Mouse (Mus musculus) limb, embryonic 12.5 days (tissue): ENCODE measurements around the gene Susd2. TPM values are rescaled to one million over a fixed set of nuclear protein-coding genes. Genes with fewer than 3 reads are reported as not detected.

Experiments used
- ATAC-seq: fragments of 200-750 bp; cut with Nextera tagmentation; 2 replicates; pipeline ENCODE4 v1.8.0; 2017; ENCODE audit warnings: low read depth, moderate TSS enrichment; ENCODE audit not compliant: insufficient number of reproducible peaks, insufficient read depth, low FRiP score, low TSS enrichment
- H3K27ac ChIP-seq: fragments of 300-500 bp; sonication (generic); 2 replicates; pipeline ENCODE4 v1.5.1; 2016; ENCODE audit warnings: mild to moderate bottlenecking, moderate library complexity
- H3K27me3 ChIP-seq: fragments of 300-500 bp; sonication (generic); 2 replicates; pipeline ENCODE4 v1.6.1; 2016; ENCODE audit warnings: mild to moderate bottlenecking, moderate library complexity
- H3K36me3 ChIP-seq: fragments of 300-500 bp; sonication (generic); 2 replicates; pipeline ENCODE4 v1.6.1; 2016; ENCODE audit warnings: mild to moderate bottlenecking, moderate library complexity
- H3K4me1 ChIP-seq: fragments of 300-500 bp; sonication (generic); replicated peaks from 2 replicates; pipeline ENCODE4 v1.6.1; 2016
- H3K4me2 ChIP-seq: fragments of 300-500 bp; sonication (generic); 2 replicates; pipeline ENCODE4 v1.6.1; 2016; ENCODE audit warnings: mild to moderate bottlenecking, moderate library complexity
- H3K4me3 ChIP-seq: fragments of 300-500 bp; sonication (generic); replicated peaks from 2 replicates; pipeline ENCODE4 v1.5.1; 2016; ENCODE audit warnings: mild to moderate bottlenecking
- H3K9ac ChIP-seq: fragments of 300-500 bp; sonication (generic); replicated peaks from 2 replicates; pipeline ENCODE4 v1.6.1; 2016; ENCODE audit warnings: mild to moderate bottlenecking, moderate library complexity
- H3K9me3 ChIP-seq: fragments of 300-500 bp; sonication (generic); 2 replicates; pipeline ENCODE4 v1.6.1; 2016; ENCODE audit warnings: mild to moderate bottlenecking, moderate library complexity
- WGBS: fragments of 180-500 bp; shearing (Covaris S2); methylation state at CpG from one replicate; pipeline ENCODE4 v1.1.7; 2016; 5-methylcytosine and 5-hydroxymethylcytosine counted together
- polyA plus RNA-seq: library from polyadenylated mRNA; unstranded; fragments of >200 nt; fragmentation: Nextera tagmentation; extraction: Ambion mirVana; gene quantifications from 2 replicates; pipeline ENCODE4 v1.2.1, GENCODE M21; 2016

The Susd2 gene
- polyA plus RNA-seq, 1 experiment from 2014 or later = 1.5 TPM

DNA sequence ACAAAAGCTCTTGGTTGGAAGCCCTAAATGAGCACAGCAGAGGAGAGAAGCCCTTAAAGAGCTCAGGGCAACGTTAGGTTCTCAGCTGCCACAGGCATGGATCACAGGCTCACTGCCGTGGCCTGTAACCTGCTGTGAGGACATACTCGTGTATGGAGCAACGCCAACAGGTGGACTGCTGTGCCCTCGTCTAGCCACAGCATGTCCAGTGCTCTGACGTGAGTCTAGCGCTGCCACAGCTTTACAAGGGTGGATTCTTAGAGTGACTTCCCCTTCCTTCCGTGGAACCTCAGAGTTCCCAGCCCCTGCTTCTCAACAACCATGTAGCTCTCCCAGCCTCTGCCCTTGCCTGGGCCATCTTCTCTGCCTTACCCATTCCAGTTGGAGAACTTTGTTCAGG lies 31.8 kb upstream of the Susd2 start:
- 66% methylated on average over 8 of the region's 8 CpGs for WGBS
- H3K4me3 ChIP-seq = no peak overlapping the region
- H3K27ac ChIP-seq = no peak overlapping the region
- H3K36me3 ChIP-seq = peaks cover 82% of the 10 kb centered on the region
- 0 out of 2 replicates have a peak, but pooled peaks cover 3% of the 10 kb centered on the region for H3K4me1 ChIP-seq
- no peak overlapping the region for H3K9ac ChIP-seq
- H3K27me3 ChIP-seq = no peaks in the 10 kb centered on the region
- no peak for ATAC-seq
- H3K4me2 ChIP-seq = no peak overlapping the region
- H3K9me3 ChIP-seq = no peaks in the 10 kb centered on the region

DNA sequence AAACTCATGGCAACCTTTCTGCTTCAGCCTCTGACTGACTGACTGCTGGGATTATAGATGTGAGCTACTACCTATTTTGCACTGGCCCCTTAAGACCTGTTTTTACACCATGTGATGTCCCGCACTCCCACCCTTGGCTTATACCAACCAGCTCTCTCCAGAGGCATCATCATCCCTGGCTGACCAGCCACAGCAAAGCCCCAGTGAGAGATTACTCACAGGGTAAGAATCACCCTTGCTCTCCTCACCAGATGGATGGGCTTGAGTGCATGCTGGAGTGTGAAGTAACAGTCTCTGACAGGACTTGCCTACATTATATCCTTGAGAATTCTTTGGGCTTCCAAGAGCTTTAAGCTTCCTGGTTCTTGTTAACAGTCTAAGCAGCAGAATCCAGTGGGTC lies 26.1 kb upstream of the Susd2 start:
- Histone ChIP-seq H3K27ac (no peak overlapping the region), H3K4me3 (no peak overlapping the region), H3K9ac (no peak overlapping the region), H3K9me3 (no peaks in the 10 kb centered on the region), H3K4me1 (peaks cover 15% of the 10 kb centered on the region), H3K27me3 (peaks cover 24% of the 10 kb centered on the region), H3K4me2 (no peak overlapping the region), H3K36me3 (peaks cover 45% of the 10 kb centered on the region)
- 94% methylated on average over 1 of the region's 1 CpGs for WGBS
- ATAC-seq = no peak

DNA sequence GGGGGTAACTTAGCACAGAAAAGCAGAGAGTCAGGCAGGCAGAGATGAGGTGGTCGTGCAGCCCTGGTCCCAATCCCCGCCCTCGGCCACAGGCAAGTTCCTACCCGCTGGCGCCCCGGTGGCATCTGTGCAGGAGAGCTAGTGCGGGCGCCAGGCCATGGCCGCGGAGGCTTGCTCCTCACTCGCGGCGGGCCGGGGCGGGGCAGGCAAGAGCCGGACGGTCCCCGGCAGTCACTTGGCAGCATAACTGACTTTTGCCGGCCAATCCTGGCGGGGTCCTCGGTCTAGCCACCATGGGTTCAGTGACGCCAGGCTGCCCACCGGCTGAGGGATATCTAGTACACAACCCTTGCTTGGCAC lies 24.1 kb upstream of the Susd2 start:
- peak overlapping the region; percentile 67 for H3K4me3 ChIP-seq
- WGBS = 2% methylated on average over 23 of the region's 23 CpGs
- H3K27me3 ChIP-seq = peaks cover 24% of the 10 kb centered on the region
- H3K4me2 ChIP-seq = peak overlapping the region; percentile 99
- H3K27ac ChIP-seq = no peak overlapping the region
- no peaks in the 10 kb centered on the region for H3K9me3 ChIP-seq
- peak overlapping the region; percentile 74 for H3K9ac ChIP-seq
- H3K4me1 ChIP-seq = peaks cover 15% of the 10 kb centered on the region
- peak; percentile 14; the same call in 1 of the 2 replicates for ATAC-seq
- peaks cover 50% of the 10 kb centered on the region for H3K36me3 ChIP-seq

DNA sequence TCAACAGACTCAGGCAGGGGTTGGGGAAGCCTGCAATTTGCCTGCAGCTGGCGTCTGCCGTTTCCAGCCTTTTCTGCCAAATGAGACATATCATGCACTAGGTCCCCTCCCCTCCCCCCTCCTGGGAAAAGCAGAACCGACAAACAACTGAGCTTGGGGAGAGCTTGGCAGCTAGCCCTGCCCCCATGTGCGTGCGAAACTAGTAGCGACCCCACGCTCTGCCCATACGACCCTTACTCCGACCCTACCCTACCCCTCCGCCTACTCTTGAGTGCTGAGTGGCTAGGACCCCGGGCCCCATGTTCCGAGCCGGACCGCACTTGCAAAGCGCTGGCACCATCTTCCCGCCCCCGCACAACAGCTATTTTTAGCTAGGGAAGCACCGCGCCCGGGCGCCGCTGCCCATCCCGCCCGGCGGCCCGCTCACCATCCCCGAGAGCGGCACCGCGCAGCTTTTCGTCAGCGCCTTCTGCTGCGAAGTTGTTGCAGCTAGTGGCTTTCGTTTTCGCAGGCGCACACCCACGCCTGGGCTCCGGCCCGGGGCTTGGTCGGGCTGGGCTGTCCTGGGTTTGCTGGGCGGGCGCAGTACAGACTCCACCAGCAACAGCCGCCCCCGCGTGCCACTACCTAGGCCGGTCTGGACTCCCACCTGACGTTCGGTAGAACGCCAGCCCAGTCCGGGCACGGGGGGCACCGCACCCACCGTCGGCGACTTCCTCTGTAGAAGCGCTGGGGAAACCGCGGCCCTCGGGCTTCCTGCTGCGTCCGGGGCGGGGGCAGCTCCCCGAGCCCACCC lies 23.5 kb upstream of the Susd2 start:
- Histone ChIP-seq H3K9me3 (no peaks in the 10 kb centered on the region), H3K36me3 (peaks cover 56% of the 10 kb centered on the region), H3K4me3 (peak overlapping the region; percentile 67), H3K27ac (no peak overlapping the region), H3K4me2 (peak overlapping the region; percentile 99), H3K9ac (peak overlapping the region; percentile 74), H3K4me1 (peaks cover 15% of the 10 kb centered on the region), H3K27me3 (peaks cover 24% of the 10 kb centered on the region)
- peak; percentile 63 for ATAC-seq
- 1% methylated on average over 63 of the region's 63 CpGs for WGBS

DNA sequence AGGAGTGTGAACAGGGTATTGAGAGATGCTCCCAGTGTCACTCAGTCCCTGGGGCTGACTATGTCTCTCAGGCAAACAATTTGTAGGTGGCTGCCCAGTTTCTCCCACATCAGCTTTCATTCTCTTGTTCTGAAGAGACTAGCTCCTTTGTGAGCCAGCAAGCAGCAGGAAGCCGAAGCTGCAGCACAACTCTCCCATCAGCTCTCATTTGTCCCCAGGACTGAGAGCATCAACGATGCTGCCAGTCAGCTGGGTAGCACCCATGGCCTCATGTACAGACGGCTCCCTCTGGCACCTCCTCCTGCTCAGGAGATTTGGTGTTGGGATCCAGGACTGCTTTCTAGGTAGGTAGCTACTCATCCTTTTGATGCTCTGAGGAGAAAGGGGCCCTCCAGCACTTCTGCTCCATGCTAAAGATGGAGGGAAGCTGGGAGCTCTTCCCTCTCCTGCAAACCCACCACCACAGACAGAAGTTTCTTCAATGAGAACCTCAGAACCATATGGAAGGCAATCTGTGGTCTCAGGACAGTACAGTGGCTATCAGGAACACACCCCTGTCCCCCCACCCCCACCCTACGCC lies 22.7 kb upstream of the Susd2 start:
- peaks cover 15% of the 10 kb centered on the region for H3K4me1 ChIP-seq
- H3K27me3 ChIP-seq = peaks cover 24% of the 10 kb centered on the region
- no peak overlapping the region for H3K27ac ChIP-seq
- H3K36me3 ChIP-seq = peaks cover 57% of the 10 kb centered on the region
- H3K4me3 ChIP-seq = peak overlapping the region; percentile 67
- H3K9ac ChIP-seq = peak overlapping the region; percentile 74
- WGBS = 34% methylated on average over 4 of the region's 4 CpGs
- no peaks in the 10 kb centered on the region for H3K9me3 ChIP-seq
- ATAC-seq = no peak
- H3K4me2 ChIP-seq = peak overlapping the region; percentile 99

DNA sequence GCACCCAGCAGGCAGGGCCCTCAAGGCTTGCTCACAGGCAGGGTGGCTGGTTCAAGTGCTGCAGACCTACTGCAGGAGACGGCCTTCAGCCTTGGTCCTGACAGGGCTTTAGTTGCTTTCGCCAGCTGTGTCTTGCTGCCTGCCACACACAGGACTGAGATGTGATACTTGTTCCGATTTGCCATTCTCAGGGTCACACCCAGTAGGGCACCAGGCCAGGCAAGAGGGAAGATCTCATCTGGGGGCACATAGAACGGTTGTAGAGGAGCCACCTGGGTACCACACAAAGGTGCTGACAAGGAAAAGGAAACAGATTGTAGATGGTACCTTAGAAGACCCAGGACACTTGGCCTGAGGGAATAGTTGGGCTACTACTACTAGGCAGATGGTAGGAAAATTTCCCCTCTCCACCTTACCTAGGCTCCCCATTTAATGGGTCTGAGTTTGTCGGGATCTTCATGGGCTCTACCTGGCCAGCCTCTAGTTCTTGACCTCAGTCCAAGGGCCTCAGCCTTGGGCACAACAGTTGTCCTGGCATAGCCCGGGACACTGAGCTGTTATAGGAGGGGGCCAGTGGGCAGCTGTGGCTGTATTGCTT lies 21.0 kb upstream of the Susd2 start:
- Histone ChIP-seq H3K4me3 (no peak overlapping the region), H3K36me3 (peaks cover 52% of the 10 kb centered on the region), H3K4me1 (peaks cover 15% of the 10 kb centered on the region), H3K9ac (no peak overlapping the region), H3K27me3 (peaks cover 24% of the 10 kb centered on the region), H3K27ac (no peak overlapping the region), H3K9me3 (no peaks in the 10 kb centered on the region), H3K4me2 (no peak overlapping the region)
- 90% methylated on average over 6 of the region's 6 CpGs for WGBS
- no peak for ATAC-seq

DNA sequence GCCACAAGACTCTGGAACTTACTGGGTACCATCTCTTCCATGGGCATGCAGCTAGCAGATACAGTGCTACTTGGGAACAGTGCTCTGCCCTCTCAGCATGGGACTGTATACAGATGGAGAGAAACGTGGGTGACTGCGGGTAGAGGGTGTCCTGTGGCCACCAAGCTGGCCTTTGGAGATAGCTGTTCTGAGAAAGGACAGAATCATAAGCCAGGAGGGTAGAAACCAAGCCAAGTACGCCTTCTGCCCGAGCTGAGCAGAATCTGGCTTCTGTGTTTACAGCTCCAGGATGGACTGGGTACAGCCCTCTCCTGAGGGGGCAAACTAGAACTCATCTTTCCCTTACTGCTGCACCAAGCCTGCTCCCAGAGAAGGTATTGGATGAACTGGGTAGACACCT lies 18.8 kb upstream of the Susd2 start:
- Histone ChIP-seq H3K4me3 (no peak overlapping the region), H3K4me2 (no peak overlapping the region), H3K9ac (no peak overlapping the region), H3K27me3 (peaks cover 7% of the 10 kb centered on the region; the same call in 1 of the 2 replicates), H3K9me3 (no peaks in the 10 kb centered on the region), H3K4me1 (peaks cover 11% of the 10 kb centered on the region), H3K27ac (no peak overlapping the region), H3K36me3 (peaks cover 62% of the 10 kb centered on the region)
- WGBS = 89% methylated on average over 4 of the region's 4 CpGs
- no peak for ATAC-seq

DNA sequence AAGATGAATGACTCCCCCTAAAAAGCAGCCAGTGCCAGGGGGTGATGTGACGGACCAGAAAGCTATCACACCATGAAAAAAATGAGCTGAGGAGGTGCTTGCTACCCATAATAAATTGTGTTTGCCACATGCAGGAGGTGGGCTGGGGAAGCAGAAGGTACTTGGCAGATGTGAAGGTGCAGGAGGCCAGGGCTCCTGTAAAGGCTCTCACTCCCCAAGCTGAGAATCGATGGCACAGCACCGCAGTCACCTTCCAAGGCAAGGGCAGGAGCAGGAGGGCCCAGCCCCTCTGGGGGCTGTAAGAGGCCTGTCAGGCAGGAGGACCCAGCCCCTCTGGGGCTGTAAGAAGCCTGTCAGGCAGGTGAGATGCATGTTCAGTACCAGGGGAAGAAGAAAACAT lies 18.1 kb upstream of the Susd2 start:
- Histone ChIP-seq H3K4me3 (no peak overlapping the region), H3K27me3 (peaks cover 6% of the 10 kb centered on the region; the same call in 1 of the 2 replicates), H3K4me2 (no peak overlapping the region), H3K27ac (no peak overlapping the region), H3K9me3 (no peaks in the 10 kb centered on the region), H3K9ac (no peak overlapping the region), H3K36me3 (peaks cover 69% of the 10 kb centered on the region), H3K4me1 (peaks cover 8% of the 10 kb centered on the region)
- ATAC-seq = no peak
- WGBS = 91% methylated on average over 3 of the region's 3 CpGs

DNA sequence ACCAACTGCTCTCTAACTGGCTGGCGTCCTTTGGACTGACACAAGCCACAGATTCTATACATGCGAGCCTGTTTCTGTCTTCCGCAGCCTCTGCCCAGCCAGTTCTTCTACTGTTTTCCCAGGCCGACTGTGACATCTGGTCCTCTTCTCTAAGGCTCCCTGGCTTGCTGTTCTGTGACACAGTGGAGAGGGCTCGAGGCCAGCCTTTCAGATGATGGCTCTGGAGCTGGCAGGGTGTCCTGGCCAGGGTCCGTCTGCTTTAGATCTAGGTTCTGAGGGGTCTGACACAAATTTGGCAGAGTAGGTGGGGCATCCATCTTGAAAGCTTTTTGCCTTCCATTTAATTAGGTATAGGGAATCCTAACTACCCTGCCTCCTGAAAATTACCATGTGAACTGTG lies 17.6 kb upstream of the Susd2 start:
- peaks cover 3% of the 10 kb centered on the region for H3K4me1 ChIP-seq
- H3K27me3 ChIP-seq = peaks cover 1% of the 10 kb centered on the region; the same call in 1 of the 2 replicates
- H3K9ac ChIP-seq = no peak overlapping the region
- no peak overlapping the region for H3K4me2 ChIP-seq
- peaks cover 74% of the 10 kb centered on the region for H3K36me3 ChIP-seq
- no peak for ATAC-seq
- no peaks in the 10 kb centered on the region for H3K9me3 ChIP-seq
- H3K4me3 ChIP-seq = no peak overlapping the region
- WGBS = 92% methylated on average over 6 of the region's 6 CpGs
- H3K27ac ChIP-seq = no peak overlapping the region

DNA sequence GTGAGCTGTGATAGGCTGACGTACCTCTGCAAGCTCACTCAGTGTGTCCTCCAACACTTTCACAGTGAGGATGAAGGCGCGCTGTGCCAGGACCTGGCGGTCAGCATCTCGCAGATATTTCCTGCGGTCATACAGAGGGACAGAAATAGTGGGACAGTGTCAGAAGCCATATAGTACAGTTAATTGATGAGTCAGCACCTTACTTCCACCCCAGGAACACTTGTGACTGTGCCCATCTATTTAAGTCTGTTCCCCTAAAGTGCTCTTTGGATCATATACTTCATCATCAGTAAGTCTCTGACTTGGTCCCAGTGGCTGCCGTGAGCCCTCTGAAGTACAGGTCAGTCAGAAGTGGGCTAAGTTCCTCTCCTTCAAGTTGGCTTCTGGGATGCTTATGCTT lies 14.0 kb upstream of the Susd2 start:
- Histone ChIP-seq H3K27me3 (no peaks in the 10 kb centered on the region), H3K9me3 (no peaks in the 10 kb centered on the region), H3K9ac (no peak overlapping the region), H3K4me1 (no peaks in the 10 kb centered on the region), H3K4me2 (no peak overlapping the region), H3K27ac (no peak overlapping the region), H3K4me3 (no peak overlapping the region), H3K36me3 (peaks cover 90% of the 10 kb centered on the region)
- WGBS = over 99% methylated on average over 7 of the region's 7 CpGs
- no peak for ATAC-seq

DNA sequence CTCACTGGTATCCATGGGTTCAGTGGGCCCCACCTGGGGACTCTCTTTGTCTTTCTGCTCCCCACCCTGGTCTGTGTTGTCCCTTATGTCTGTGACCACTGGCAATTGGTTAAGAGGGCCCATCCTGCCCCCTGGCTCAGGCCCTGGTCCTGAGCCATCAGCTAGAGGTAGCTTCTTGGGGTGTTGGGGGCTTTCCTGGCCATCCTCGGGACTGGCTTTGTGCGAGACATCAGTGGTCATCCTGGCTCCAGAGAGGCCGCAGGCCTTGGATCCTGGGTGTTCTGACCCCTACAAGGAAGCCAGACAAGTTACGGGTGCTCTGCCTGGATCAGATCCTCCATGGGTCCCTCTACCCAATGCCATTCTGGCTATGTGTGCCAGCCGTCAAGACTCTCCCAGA lies 13.4 kb upstream of the Susd2 start:
- H3K4me1 ChIP-seq = no peaks in the 10 kb centered on the region
- no peak overlapping the region for H3K4me2 ChIP-seq
- H3K9ac ChIP-seq = no peak overlapping the region
- WGBS = 90% methylated on average over 5 of the region's 5 CpGs
- H3K9me3 ChIP-seq = no peaks in the 10 kb centered on the region
- H3K27me3 ChIP-seq = no peaks in the 10 kb centered on the region
- no peak overlapping the region for H3K27ac ChIP-seq
- ATAC-seq = no peak
- peaks cover 90% of the 10 kb centered on the region for H3K36me3 ChIP-seq
- no peak overlapping the region for H3K4me3 ChIP-seq
